13 mouse cellular contexts compared by ENCODE assay signal in the genomic region with DNA sequence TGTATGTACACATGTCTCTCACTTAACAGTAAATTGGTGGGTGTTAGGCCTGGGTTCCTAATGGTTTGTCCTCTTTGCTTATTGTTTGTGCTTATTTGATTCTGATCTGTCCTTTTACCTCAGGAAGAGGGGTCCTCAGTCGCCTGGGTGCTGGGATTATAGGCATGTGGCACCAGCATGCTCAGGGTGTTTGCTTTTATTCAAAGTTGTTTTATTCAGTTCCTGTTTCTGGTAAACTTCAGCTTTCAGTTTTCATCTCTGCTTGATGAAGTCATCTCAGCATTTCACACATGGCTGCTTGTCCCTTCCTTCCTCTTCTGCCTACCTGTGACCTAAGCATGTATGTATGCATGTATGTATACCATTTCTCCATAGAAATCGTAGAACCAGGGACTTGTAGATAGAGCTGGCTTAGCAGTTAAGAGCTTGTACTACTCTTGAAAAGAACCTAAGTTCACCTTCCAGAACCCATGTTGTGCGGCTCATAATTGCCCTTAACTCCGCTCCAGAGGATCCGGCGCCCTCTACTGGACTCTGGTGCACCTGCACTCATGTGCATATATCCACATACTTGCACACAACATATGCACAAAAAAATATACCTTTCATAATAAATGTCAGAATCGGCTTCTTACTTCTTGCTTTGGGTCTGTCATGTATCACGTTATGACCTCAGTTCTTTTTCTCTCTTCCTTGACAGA. TPM values are rescaled to one million over a fixed set of nuclear protein-coding genes. Genes with fewer than 3 reads are reported as not detected.
DNase-seq lines count a peak whose midpoint lies in the region; TF ChIP-seq lines count a peak whose summit lies in the region.
"Had no signal": no experiment of that assay in that cellular context is flagged by ENCODE, and none has a peak within 500 bp of the region (broad histone marks: within the 10 kb centered on the region; RNA-seq: fewer than 3 reads in every experiment).

No protein-coding gene starts in this region.

- no peak overlapping the region for H3K4me3 ChIP-seq in lung, adult 2 months (replicated peaks; ENCODE audit: extremely low read depth, low read depth, low read length)
- no peak overlapping the region for H3K4me3 ChIP-seq in bone marrow, adult 2 months (replicated peaks; ENCODE audit: control insufficient read depth, low read depth, low read length)
- H3K4me3 ChIP-seq: forebrain, embryonic 13.5 days had no signal

- H3K27ac ChIP-seq in bone marrow, adult 2 months (ENCODE audit: control insufficient read depth, insufficient read depth, low read depth, low read length, poor library complexity) = no peak overlapping the region
- H3K27ac ChIP-seq: forebrain, embryonic 13.5 days; liver, embryonic 13.5 days had no signal

- 91% methylated on average over 8 of the region's 8 CpGs for WGBS in lung, adult 2 months
- WGBS in bone marrow, adult 2 months = 83% methylated on average over 8 of the region's 8 CpGs

- H3K4me1 ChIP-seq in lung, adult 2 months (ENCODE audit: control insufficient read depth, insufficient read depth, low read length) = peaks cover 9% of the 10 kb centered on the region
- H3K4me1 ChIP-seq in bone marrow, adult 2 months (ENCODE audit: control insufficient read depth, insufficient read depth, low read length) = peaks cover 2% of the 10 kb centered on the region; the same call in 1 of the 2 replicates

- TF ChIP-seq POLR2A in lung, adult 2 months (IDR thresholded peaks at IDR 0.05; ENCODE audit: borderline replicate concordance, extremely low read depth, low read depth, low read length) = no peak
- TF ChIP-seq POLR2A in bone marrow, adult 2 months (IDR thresholded peaks at IDR 0.05; ENCODE audit: borderline replicate concordance, control insufficient read depth, low read depth, low read length) = no peak

- peak; percentile 28; the same call in 1 of the 2 replicates for TF ChIP-seq CTCF in lung, adult 2 months (IDR thresholded peaks at IDR 0.05; ENCODE audit: insufficient read depth, low read length)
- TF ChIP-seq CTCF in bone marrow, adult 2 months (IDR thresholded peaks at IDR 0.05; ENCODE audit: control insufficient read depth, insufficient read depth, low read length) = peak; percentile 32; the same call in 1 of the 2 replicates

- intact Hi-C loops in heart, postnatal 10 days (cut with DNase I) = loop anchor here (5.0 kb wide), 1 partner anchor 36 kb away; no protein-coding TSS in a partner anchor

- DNase-seq in cerebellum, postnatal 10 days = peak; percentile 36 to 41
- DNase-seq in cerebellum, adult 9-11 months = no peak
- DNase-seq in lung, adult 2 months = no peak
- DNase-seq in lung, adult 18-20 months = no peak
- DNase-seq in naive thymus-derived CD4-positive, alpha-beta T cell, adult 2 months (ENCODE audit: low read depth) = peak; percentile 49
- no peak for DNase-seq in heart, postnatal 10 days
- DNase-seq in right cerebral cortex, adult 18-20 months = no peak
- DNase-seq: adrenal gland, adult 8-10 months; heart, postnatal 36 days; kidney, postnatal 25 days; liver, embryonic 13.5 days had no signal

RNA-seq across cellular contexts. Expression of a gene that starts 8.2 kb away (rescaled TPM):
- 24.4 and 24.5 TPM in 2 replicates for polyA plus RNA-seq in lung, adult 2 months (2012; rRNA removed)
- 3.1 and 5.2 TPM in 2 replicates for polyA plus RNA-seq in bone marrow, adult 2 months (2011; ENCODE audit: insufficient read depth, insufficient read length, low replicate concordance, missing spikeins)
- 10 to 100 TPM; 22.5 to 24.8 TPM for total RNA-seq in heart, postnatal 10 days (2021)

RNA-seq across cellular contexts. Expression of a gene that starts 52.2 kb away (rescaled TPM):
- 9.4 and 12.9 TPM in 2 replicates for polyA plus RNA-seq in lung, adult 2 months (2012; rRNA removed)
- 10.5 and 18.0 TPM in 2 replicates for polyA plus RNA-seq in bone marrow, adult 2 months (2011; ENCODE audit: insufficient read depth, insufficient read length, low replicate concordance, missing spikeins)
- 10 to 100 TPM; 14.9 to 15.1 TPM for total RNA-seq in heart, postnatal 10 days (2021)

RNA-seq across cellular contexts. Expression of a gene that starts 52.3 kb away (rescaled TPM):
- polyA plus RNA-seq in lung, adult 2 months (2012; rRNA removed) = 22.1 and 27.3 TPM in 2 replicates
- polyA plus RNA-seq in bone marrow, adult 2 months (2011; ENCODE audit: insufficient read depth, insufficient read length, low replicate concordance, missing spikeins) = 14.9 and 37.1 TPM in 2 replicates
- total RNA-seq in heart, postnatal 10 days (2021) = 10 to 100 TPM in 1 of 2 experiments, 1 to 10 TPM in 1; 9.6 to 10.0 TPM

Comparison
In these comparisons a context has a peak if more than half of its experiments do, and no peak if none do; other contexts are left out.
1. DNase-seq: peak in cerebellum, postnatal 10 days (2 of 2) and naive thymus-derived CD4-positive, alpha-beta T cell, adult 2 months (single experiment); none in cerebellum, adult 9-11 months (single experiment), lung, adult 2 months (single experiment), lung, adult 18-20 months (0 of 2), heart, postnatal 10 days (0 of 2) and right cerebral cortex, adult 18-20 months (single experiment).